Mouse (Mus musculus): ENCODE results near the gene Tbk1. TPM values are rescaled to one million over a fixed set of nuclear protein-coding genes. Genes with fewer than 3 reads are reported as not detected.

Tbk1 gene
- polyA plus RNA-seq, 1 experiment from 2014 or later = 30.7 TPM

DNA sequence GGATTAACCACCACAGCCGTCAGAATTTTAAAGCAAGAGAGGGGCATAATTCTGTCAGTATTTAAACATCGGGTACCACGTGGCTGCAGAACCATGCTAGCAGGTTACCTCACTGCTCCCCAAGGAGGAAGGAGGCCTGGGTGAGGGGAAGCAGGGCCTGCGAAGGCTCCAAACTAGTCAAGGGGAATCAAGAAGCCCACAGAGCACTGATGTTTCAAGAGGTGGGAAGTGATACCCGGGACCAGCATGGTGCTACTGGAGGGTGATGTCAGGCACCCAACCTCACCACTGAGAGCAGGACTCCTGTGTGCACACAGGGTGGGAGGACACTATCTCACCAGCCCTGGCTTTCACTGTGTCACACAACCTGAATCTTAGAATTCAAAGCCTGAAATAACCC is 36.9 kb downstream of the Tbk1 start:
- DNase-seq (ENCODE audit: low spot score) (no peak), ATAC-seq (ENCODE audit: insufficient number of reproducible peaks, low FRiP score, low TSS enrichment, low read depth) (no peak)
- Histone ChIP-seq H3K27me3 (ENCODE audit: control insufficient read depth, insufficient read depth, low read length) (no peaks in the 10 kb centered on the region), H3K4me3 (ENCODE audit: low read depth, low read length) (no peak overlapping the region), H3K36me3 (ENCODE audit: control insufficient read depth, insufficient read depth, low read length) (peaks cover 24% of the 10 kb centered on the region; the same call in 1 of the 2 replicates), H3K4me1 (ENCODE audit: control insufficient read depth, insufficient read depth, low read length) (no peaks in the 10 kb centered on the region), H3K27ac (replicated peaks; ENCODE audit: low read depth, low read length) (no peak overlapping the region), H3K9ac (ENCODE audit: low read length) (no peak overlapping the region), H3K9me3 (ENCODE audit: control insufficient read depth, low read length) (no peaks in the 10 kb centered on the region), H3K4me2 (ENCODE audit: low read depth, severe bottlenecking) (no peak overlapping the region)
- 89% methylated on average over 5 of the region's 5 CpGs for WGBS

- no peaks in the 10 kb centered on the region for H3K4me1 ChIP-seq (ENCODE audit: control insufficient read depth, insufficient read depth, low read length)
- H3K9me3 ChIP-seq (ENCODE audit: control insufficient read depth, low read length) = no peaks in the 10 kb centered on the region
- no peak overlapping the region for H3K4me2 ChIP-seq (ENCODE audit: low read depth, severe bottlenecking)
- 81% methylated on average over 6 of the region's 6 CpGs for WGBS
- no peak overlapping the region for H3K27ac ChIP-seq (replicated peaks; ENCODE audit: low read depth, low read length)
- no peak for DNase-seq (ENCODE audit: low spot score)
- ATAC-seq (ENCODE audit: insufficient number of reproducible peaks, low FRiP score, low TSS enrichment, low read depth) = no peak
- peaks cover 18% of the 10 kb centered on the region; the same call in 1 of the 2 replicates for H3K36me3 ChIP-seq (ENCODE audit: control insufficient read depth, insufficient read depth, low read length)
- H3K9ac ChIP-seq (ENCODE audit: low read length) = no peak overlapping the region
- no peak overlapping the region for H3K4me3 ChIP-seq (ENCODE audit: low read depth, low read length)
- no peaks in the 10 kb centered on the region for H3K27me3 ChIP-seq (ENCODE audit: control insufficient read depth, insufficient read depth, low read length)
Observed at GRCm38 (mm10) chr10:121547162-121547561, 39.4 kb downstream of the Tbk1 start.

- H3K9me3 ChIP-seq (ENCODE audit: control insufficient read depth, low read length) = no peaks in the 10 kb centered on the region
- no peak overlapping the region for H3K9ac ChIP-seq (ENCODE audit: low read length)
- no peaks in the 10 kb centered on the region for H3K4me1 ChIP-seq (ENCODE audit: control insufficient read depth, insufficient read depth, low read length)
- no peak overlapping the region for H3K27ac ChIP-seq (replicated peaks; ENCODE audit: low read depth, low read length)
- peaks cover 6% of the 10 kb centered on the region; the same call in 1 of the 2 replicates for H3K36me3 ChIP-seq (ENCODE audit: control insufficient read depth, insufficient read depth, low read length)
- ATAC-seq (ENCODE audit: insufficient number of reproducible peaks, low FRiP score, low TSS enrichment, low read depth) (no peak), DNase-seq (ENCODE audit: low spot score) (no peak)
- no peaks in the 10 kb centered on the region for H3K27me3 ChIP-seq (ENCODE audit: control insufficient read depth, insufficient read depth, low read length)
- no peak overlapping the region for H3K4me2 ChIP-seq (ENCODE audit: low read depth, severe bottlenecking)
- WGBS = 95% methylated on average over 6 of the region's 6 CpGs
- no peak overlapping the region for H3K4me3 ChIP-seq (ENCODE audit: low read depth, low read length)
Observed at GRCm38 (mm10) chr10:121543577-121543976, 43.0 kb downstream of the Tbk1 start.

DNA sequence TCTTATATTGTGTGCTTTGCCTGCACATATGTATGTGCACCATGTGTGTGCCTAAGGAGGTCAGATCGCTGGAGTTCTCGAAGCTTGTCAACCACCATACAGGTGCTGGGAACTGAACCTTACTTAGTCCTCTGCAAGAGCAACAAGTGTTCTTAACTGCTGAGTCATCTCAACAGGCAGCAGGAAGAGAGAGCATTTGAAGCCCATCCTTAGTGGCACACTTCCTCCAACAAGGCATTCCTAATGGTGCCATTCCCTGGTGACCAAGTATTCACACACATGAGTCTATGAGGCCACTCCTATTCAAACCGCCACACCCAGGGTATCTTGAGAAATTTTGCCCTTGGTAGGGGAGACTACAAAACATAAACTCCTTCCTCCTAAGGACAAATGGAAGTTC is 44.4 kb downstream of the Tbk1 start:
- Histone ChIP-seq H3K4me1 (ENCODE audit: control insufficient read depth, insufficient read depth, low read length) (no peaks in the 10 kb centered on the region), H3K27me3 (ENCODE audit: control insufficient read depth, insufficient read depth, low read length) (no peaks in the 10 kb centered on the region), H3K4me2 (ENCODE audit: low read depth, severe bottlenecking) (no peak overlapping the region), H3K9ac (ENCODE audit: low read length) (no peak overlapping the region), H3K36me3 (ENCODE audit: control insufficient read depth, insufficient read depth, low read length) (peaks cover 5% of the 10 kb centered on the region; the same call in 1 of the 2 replicates), H3K9me3 (ENCODE audit: control insufficient read depth, low read length) (no peaks in the 10 kb centered on the region), H3K4me3 (ENCODE audit: low read depth, low read length) (no peak overlapping the region), H3K27ac (replicated peaks; ENCODE audit: low read depth, low read length) (no peak overlapping the region)
- DNase-seq (ENCODE audit: low spot score) (no peak), ATAC-seq (ENCODE audit: insufficient number of reproducible peaks, low FRiP score, low TSS enrichment, low read depth) (no peak)
- 98% methylated on average over 3 of the region's 3 CpGs for WGBS

GRCm38 (mm10) chr10:121534995-121535394 is 51.6 kb downstream of the Tbk1 start:
- H3K4me3 ChIP-seq (ENCODE audit: low read depth, low read length) = no peak overlapping the region
- H3K4me1 ChIP-seq (ENCODE audit: control insufficient read depth, insufficient read depth, low read length) = peaks cover 5% of the 10 kb centered on the region; the same call in 1 of the 2 replicates
- DNase-seq (ENCODE audit: low spot score) (no peak), ATAC-seq (ENCODE audit: insufficient number of reproducible peaks, low FRiP score, low TSS enrichment, low read depth) (no peak)
- H3K27me3 ChIP-seq (ENCODE audit: control insufficient read depth, insufficient read depth, low read length) = no peaks in the 10 kb centered on the region
- H3K9ac ChIP-seq (ENCODE audit: low read length) = 0 out of 2 replicates have a peak overlapping the region, but pooled peaks have one; percentile 17
- H3K36me3 ChIP-seq (ENCODE audit: control insufficient read depth, insufficient read depth, low read length) = no peaks in the 10 kb centered on the region
- no peaks in the 10 kb centered on the region for H3K9me3 ChIP-seq (ENCODE audit: control insufficient read depth, low read length)
- no peak overlapping the region for H3K4me2 ChIP-seq (ENCODE audit: low read depth, severe bottlenecking)
- WGBS = 50% methylated on average over 4 of the region's 4 CpGs
- H3K27ac ChIP-seq (replicated peaks; ENCODE audit: low read depth, low read length) = no peak overlapping the region

- peak overlapping the region; percentile 22; the same call in 1 of the 2 replicates for H3K9ac ChIP-seq (ENCODE audit: low read length)
- ATAC-seq (ENCODE audit: insufficient number of reproducible peaks, low FRiP score, low TSS enrichment, low read depth) = peak; percentile 73
- no peaks in the 10 kb centered on the region for H3K9me3 ChIP-seq (ENCODE audit: control insufficient read depth, low read length)
- WGBS = 12% methylated on average over 32 of the region's 32 CpGs
- H3K27ac ChIP-seq (replicated peaks; ENCODE audit: low read depth, low read length) = no peak overlapping the region
- H3K27me3 ChIP-seq (ENCODE audit: control insufficient read depth, insufficient read depth, low read length) = no peaks in the 10 kb centered on the region
- no peaks in the 10 kb centered on the region for H3K36me3 ChIP-seq (ENCODE audit: control insufficient read depth, insufficient read depth, low read length)
- peak; percentile 80 for DNase-seq (ENCODE audit: low spot score)
- H3K4me2 ChIP-seq (ENCODE audit: low read depth, severe bottlenecking) = peak overlapping the region; percentile 49
- H3K4me3 ChIP-seq (ENCODE audit: low read depth, low read length) = peak overlapping the region; percentile 19
- H3K4me1 ChIP-seq (ENCODE audit: control insufficient read depth, insufficient read depth, low read length) = peaks cover 5% of the 10 kb centered on the region; the same call in 1 of the 2 replicates
Observed at GRCm38 (mm10) chr10:121533137-121533872, 53.3 kb downstream of the Tbk1 start.

DNA sequence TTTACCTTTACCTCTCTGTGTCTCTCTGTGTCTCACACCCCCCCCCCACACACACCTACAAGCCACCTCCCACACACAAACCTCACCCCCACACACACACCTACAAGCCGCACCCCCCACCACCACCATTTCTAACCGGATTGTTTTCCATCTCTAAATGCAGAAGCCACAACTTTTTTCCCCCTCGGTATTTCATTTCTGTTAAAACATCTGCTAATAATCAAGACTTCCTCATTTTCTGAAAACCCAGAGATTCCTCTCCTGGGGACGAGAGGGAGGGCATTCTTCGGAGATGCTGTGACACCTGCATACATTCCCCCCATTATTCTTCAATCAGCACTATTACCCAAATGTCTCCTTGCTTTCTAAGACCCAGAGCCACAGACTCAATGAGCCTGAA is 55.0 kb downstream of the Tbk1 start:
- Histone ChIP-seq H3K27ac (replicated peaks; ENCODE audit: low read depth, low read length) (no peak overlapping the region; the same call in 1 of the 2 replicates), H3K4me2 (ENCODE audit: low read depth, severe bottlenecking) (no peak overlapping the region), H3K9me3 (ENCODE audit: control insufficient read depth, low read length) (no peaks in the 10 kb centered on the region), H3K4me3 (ENCODE audit: low read depth, low read length) (no peak overlapping the region), H3K27me3 (ENCODE audit: control insufficient read depth, insufficient read depth, low read length) (no peaks in the 10 kb centered on the region), H3K4me1 (ENCODE audit: control insufficient read depth, insufficient read depth, low read length) (peaks cover 5% of the 10 kb centered on the region; the same call in 1 of the 2 replicates), H3K9ac (ENCODE audit: low read length) (no peak overlapping the region), H3K36me3 (ENCODE audit: control insufficient read depth, insufficient read depth, low read length) (no peaks in the 10 kb centered on the region)
- DNase-seq (ENCODE audit: low spot score) (no peak), ATAC-seq (ENCODE audit: insufficient number of reproducible peaks, low FRiP score, low TSS enrichment, low read depth) (no peak)
- WGBS = 51% methylated on average over 5 of the region's 5 CpGs

DNA sequence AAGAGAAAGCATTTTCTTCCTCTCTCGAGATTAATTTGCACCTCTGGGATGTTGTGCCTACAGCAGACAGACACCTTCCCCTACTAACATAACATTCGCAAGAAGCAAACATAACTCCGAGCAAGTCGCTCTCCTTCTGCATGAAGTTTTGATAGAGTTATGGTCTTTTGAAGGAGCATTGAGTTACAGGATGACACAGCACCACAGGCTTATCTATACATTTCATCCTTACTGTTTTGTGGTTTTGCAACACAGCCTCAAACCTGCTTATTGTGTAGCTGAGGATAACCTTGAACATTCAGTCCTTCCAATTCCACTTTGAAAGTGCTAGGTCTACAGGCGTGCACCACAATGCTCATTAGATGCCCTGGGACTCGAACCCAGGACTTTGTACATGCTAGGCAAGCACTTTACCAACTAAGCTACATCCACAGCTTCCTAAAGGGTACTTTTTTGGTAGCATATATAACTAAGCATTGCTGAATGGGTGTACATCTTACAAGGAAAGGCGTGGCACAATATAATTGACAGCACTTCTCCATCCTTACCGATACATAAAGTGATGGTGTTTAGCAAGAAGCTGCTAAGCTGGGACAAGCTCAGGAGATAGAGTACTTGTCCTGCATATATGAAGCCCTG is 56.1 kb downstream of the Tbk1 start:
- Histone ChIP-seq H3K9ac (ENCODE audit: low read length) (no peak overlapping the region), H3K4me1 (ENCODE audit: control insufficient read depth, insufficient read depth, low read length) (peaks cover 5% of the 10 kb centered on the region; the same call in 1 of the 2 replicates), H3K4me3 (ENCODE audit: low read depth, low read length) (no peak overlapping the region), H3K9me3 (ENCODE audit: control insufficient read depth, low read length) (no peaks in the 10 kb centered on the region), H3K36me3 (ENCODE audit: control insufficient read depth, insufficient read depth, low read length) (no peaks in the 10 kb centered on the region), H3K4me2 (ENCODE audit: low read depth, severe bottlenecking) (no peak overlapping the region), H3K27ac (replicated peaks; ENCODE audit: low read depth, low read length) (no peak overlapping the region), H3K27me3 (ENCODE audit: control insufficient read depth, insufficient read depth, low read length) (no peaks in the 10 kb centered on the region)
- no peak for DNase-seq (ENCODE audit: low spot score)
- ATAC-seq (ENCODE audit: insufficient number of reproducible peaks, low FRiP score, low TSS enrichment, low read depth) = no peak
- WGBS = 92% methylated on average over 8 of the region's 8 CpGs
